Mouse (Mus musculus): ENCODE measurements around the gene Kif22.

Kif22 gene

DNA sequence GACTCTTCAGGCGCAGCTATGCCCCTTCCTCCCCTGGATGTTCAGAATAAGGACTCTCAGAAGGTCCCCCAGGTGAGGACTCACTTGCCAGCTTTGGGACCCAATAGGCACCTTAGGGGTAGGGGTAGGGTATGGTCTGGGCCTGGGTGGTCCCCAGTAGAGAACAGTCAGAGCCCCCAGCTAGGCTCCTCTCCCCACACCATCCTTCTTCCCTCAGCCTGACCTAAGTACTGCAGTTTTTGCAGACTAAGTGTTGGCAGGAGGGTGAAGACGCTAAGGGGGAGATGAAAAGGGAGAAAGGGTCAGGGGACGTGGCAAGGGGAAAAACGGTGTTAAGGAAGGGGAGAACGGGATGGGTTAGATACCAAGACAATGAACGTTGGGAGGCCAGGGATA is 24.3 kb downstream of the Kif22 start:
- no peak for DNase-seq (ENCODE audit: low spot score in 2 of 2)

DNA sequence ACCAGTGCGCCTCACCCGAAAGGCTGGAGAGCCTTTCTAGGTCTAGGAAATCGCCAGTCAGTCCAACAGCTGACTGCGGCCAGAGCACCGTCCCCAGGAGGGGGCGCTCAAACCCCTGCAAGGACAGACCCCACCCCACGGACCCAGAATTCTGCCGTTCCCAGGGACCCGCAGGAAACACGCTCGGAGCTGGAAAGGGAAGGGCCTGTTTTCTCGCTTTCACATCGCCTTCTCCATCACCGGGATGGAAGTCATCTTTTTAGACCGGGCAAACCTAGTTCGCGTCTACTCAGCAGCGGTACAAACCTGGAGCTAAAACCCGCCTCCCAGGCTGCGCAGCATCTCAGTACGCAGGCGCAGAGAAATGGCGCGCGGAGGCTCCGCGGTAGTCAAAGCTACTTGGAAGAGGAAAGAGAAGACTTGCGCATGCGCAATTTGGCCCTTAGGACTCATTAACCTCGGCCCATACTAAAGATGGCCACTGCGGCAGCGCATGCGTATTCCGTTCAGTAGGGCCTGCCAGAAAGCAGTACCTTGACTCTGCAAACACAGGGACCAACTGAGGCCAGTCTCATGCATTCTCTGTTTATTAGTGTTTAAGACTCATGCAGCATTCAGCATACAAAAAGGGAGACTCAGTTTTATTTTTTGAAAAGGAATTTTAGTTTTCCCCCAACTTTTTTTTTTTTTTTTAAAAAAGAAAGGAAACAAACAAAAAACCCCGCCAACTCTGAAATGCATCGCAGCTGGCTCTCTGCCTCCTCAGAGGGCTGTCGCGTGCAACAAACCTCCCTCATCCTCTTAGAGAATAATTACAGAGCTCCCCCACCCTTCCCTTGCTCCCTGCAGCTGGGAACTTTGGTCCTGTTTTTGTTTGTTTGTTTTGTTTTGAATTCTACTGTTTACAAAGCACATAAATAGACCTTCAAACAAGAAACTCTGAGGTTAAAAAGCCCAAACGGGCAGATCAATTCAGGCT is 25.0 kb downstream of the Kif22 start, which contains the start of gene Pagr1a:
Gene Pagr1a, minus strand, starts transcription at position 382 of the 979 bp plus-strand sequence.
- DNase-seq (ENCODE audit: low spot score in 2 of 2), result peak; percentile 98 to 99

GRCm38 (mm10) chr7:127016486-127016938 is 25.8 kb downstream of the Kif22 start:
- peak; percentile 70 to 75 for DNase-seq (ENCODE audit: low spot score in 2 of 2)

- no peak for DNase-seq (ENCODE audit: low spot score in 2 of 2)
Measured at GRCm38 (mm10) chr7:127016481-127016485, 26.0 kb downstream of the Kif22 start, which contains the start of gene Pagr1b. Gene Pagr1b (minus strand): TSS chr7:127016484.

- no peak for DNase-seq (ENCODE audit: low spot score in 2 of 2)
Measured at GRCm38 (mm10) chr7:127016081-127016480, 26.2 kb downstream of the Kif22 start.

DNA sequence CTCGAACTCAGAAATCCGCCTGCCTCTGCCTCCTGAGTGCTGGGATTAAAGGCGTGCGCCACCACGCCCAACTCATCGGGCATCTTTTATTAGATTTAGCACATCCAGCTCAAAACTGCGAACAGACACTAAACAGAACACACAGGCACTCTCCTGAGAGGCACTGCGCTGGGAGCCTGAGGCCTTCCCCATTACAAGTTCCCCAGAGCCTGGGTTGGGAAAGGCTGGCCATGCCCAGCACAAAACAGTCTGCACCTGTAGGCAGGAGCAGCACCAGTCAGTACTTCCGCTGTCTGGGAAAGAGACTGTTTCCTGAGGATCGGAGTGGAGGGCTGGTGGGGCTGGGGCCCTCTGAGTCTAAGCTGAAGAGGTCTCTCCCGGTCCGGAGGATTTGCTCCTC is 27.3 kb downstream of the Kif22 start:
- no peak for DNase-seq (ENCODE audit: low spot score in 2 of 2)

DNA sequence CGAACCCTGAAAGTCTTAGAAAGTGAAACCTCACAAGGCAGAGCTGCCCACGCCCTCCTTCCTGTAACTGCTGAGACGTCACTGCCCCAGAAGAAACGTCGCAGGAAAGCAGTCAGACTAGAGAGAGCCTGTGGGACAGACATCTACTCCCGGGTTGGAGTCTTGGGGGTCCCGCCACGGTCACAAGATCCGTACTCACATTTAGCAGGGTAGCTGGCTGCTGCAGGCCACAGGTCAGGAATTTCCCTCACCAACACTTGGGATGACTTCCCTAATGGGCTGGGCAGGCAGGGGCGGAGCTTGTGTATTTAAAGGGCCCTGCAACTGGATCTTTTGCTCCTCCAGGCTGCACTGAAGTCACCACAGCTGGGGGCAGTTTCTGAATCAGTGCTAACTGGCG is 28.0 kb downstream of the Kif22 start, which contains the start of gene Mvp:
Gene Mvp, minus strand, starts transcription at position 302 of the 400 bp plus-strand sequence.
- peak in 1 of 2 experiments; percentile 41 for DNase-seq (ENCODE audit: low spot score in 2 of 2)

- DNase-seq (ENCODE audit: low spot score in 2 of 2), result no peak
Measured at GRCm38 (mm10) chr7:127013385-127013784, 28.9 kb downstream of the Kif22 start.

- DNase-seq (ENCODE audit: low spot score in 2 of 2), result no peak
Measured at GRCm38 (mm10) chr7:127012845-127013244, 29.4 kb downstream of the Kif22 start.

- no peak for DNase-seq (ENCODE audit: low spot score in 2 of 2)
Measured at GRCm38 (mm10) chr7:127012374-127012773, 29.9 kb downstream of the Kif22 start.

GRCm38 (mm10) chr7:127011717-127012116 is 30.6 kb downstream of the Kif22 start:
- no peak for DNase-seq (ENCODE audit: low spot score in 2 of 2)

GRCm38 (mm10) chr7:127011051-127011450 is 31.2 kb downstream of the Kif22 start:
- DNase-seq (ENCODE audit: low spot score in 2 of 2), result no peak

DNA sequence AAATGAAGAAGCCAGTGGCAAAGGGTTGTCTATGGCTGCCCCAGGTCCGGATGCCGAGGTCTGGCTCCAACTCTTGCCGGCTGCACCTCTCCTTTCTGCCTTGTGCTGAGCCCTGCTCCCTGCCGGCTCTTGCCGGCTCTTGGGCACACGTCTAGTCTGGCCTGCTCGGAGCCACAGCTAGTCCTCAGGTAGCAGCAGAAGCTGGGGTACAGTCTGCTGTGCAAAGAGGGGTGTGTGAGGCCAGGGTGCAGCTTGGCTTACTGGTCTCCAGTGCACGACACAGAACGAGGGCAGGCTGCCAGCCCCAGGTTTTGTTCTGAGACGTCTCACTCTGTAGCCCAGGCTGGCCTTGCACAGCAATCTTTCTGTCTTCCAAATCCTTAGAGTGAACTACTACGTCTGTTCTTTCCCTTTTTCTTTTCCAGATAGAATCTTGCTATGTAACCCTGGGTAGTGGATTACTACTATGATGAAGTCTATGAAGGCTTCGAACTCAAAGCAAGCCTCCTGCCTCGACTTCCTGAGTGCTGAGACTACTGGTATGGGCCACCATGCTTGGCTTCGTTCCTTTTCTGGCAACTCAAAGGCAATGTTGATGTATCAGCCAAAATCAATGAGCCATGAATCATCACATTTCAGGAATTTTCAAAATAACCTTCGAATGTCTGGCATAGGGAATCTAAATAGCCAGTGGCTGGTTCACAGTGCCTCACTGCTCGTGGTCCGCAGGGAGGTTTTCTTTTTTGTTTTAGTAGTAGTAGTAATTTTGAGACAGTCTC is 32.8 kb downstream of the Kif22 start:
- no peak for DNase-seq (ENCODE audit: low spot score in 2 of 2)

DNA sequence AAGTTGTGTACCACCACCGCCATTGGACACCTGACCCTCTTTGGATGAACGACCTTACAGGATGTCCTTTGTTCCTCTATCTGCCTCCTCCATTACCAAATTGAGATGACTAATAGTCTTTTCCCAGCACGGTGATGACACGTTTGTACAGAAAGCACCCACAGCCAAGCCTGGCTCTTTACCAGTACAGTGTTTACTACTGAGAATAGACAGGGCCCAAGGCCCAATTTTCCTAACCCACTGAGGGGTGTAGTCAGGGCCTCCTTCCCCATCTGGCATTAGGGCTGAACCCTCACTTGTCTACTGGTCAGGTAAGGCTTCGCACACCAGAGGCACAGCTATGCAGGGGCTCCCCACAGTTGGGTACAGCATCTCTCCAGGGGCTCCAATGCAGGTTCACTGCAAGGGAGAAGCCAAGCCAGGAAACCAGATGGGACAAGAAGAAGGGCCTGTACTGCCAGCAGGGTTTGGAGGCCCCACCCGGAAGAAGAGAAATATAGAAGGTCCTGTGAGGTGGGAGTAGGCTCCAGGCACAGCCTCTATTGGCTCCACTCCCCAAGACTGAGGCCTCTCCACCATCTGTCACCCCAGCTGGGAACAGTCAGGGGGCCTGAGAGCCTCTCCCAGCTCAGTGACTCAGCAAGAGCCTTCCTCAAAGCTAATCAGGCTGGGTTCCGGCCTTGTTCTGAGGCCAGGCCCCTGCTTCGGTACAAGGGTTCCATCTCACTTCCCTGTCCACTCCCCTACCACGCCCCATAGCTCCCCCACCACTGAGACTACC is 33.8 kb downstream of the Kif22 start:
- DNase-seq (ENCODE audit: low spot score in 2 of 2), result peak; percentile 69 to 82

DNA sequence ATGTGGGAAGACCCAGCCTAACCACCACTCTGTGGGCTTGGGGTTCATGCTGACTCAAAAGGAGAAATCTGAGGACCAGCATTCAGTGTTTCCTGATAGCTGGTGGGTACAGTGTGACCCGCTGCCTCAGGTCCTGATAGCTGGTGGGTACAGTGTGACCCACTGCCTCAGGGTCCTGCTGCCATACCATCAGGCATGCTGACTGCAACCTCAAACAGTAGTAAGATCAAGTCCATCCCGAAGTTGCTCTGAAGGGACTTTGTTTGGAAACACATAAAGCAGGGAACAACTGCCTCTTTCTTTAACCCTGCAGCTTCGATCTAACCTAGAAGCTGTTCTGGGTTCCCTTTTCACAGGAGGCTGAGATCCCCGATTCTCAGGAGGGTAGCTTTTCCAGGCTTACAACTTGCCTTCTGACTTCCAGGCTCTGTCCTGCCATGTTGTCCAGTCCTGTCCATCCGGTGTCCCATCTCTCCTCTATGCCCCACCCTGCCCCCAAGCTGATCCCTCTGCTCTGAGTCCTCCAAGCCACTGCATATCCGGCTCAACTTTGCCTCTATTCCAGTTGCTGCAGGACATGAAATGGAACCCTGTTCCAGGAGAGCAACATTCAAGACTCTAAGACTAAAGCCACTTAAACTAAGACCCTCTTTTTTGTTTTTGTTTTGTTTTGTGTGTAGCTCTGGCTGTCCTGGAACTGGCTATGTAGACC is 34.8 kb downstream of the Kif22 start:
- no peak for DNase-seq (ENCODE audit: low spot score in 2 of 2)

- no peak for DNase-seq (ENCODE audit: low spot score in 2 of 2)
Measured at GRCm38 (mm10) chr7:127004122-127004875, 38.0 kb downstream of the Kif22 start.

DNA sequence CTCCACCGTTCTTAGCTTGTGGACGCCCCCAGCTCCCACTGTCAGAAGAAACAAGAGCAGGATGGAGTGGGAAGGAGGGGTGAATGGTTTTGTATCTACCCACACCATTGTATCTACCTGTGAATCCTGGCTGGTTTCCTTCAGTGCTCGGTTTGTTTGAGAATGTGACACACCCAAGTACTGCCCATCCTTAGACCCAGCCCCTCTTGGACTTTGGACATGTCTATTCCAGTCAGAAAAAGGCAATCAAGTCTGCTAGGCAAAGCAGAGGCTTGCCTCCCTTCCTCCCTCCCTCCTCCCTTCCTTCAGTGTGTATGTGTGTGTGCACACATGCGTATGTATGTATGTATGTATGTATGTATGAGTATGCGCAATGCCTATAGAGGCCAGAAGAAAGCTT is 38.7 kb downstream of the Kif22 start:
- no peak for DNase-seq (ENCODE audit: low spot score in 2 of 2)

GRCm38 (mm10) chr7:126999568-126999967 is 42.7 kb downstream of the Kif22 start:
- no peak for DNase-seq (ENCODE audit: low spot score in 2 of 2)

GRCm38 (mm10) chr7:126996449-126996848 is 45.8 kb downstream of the Kif22 start:
- DNase-seq (ENCODE audit: low spot score in 2 of 2), result no peak

- no peak for DNase-seq (ENCODE audit: low spot score in 2 of 2)
Measured at GRCm38 (mm10) chr7:126988816-126989215, 53.5 kb downstream of the Kif22 start.

DNA sequence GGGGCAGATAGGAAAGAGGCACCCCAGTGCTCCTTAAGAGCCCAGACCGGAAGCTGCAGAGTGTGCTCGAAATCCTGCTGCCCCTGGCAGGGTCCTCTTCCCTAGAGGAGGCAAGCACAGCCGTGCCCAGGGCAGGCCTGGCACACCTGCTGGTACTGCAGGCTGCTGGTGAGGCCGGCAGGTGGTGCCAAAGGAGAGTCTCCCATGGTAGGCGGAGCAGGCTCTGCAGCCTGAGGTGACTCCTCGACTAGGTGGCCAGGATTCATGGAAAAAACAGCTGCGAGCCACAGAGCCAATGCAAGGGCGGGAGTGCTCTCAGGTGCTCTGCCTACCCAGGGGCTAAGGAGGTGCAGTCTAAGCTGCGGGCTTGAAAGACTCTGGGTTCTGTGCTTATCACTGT is 56.0 kb downstream of the Kif22 start:
- peak in 1 of 2 experiments; percentile 57 for DNase-seq (ENCODE audit: low spot score in 2 of 2)

Measured in right cerebral cortex, postnatal 10 days (tissue).